Mouse (Mus musculus): Measurements from ENCODE around the gene Bicra.

- TF ChIP-seq CTCF (IDR thresholded peaks at IDR 0.05; ENCODE audit: low read depth, low read length) (no peak), TAL1 (conservative IDR thresholded peaks at IDR 0.05; ENCODE audit: low read depth, low read length) (no peak), POLR2AphosphoS5 (IDR thresholded peaks at IDR 0.05; ENCODE audit: insufficient replicate concordance, low read depth, low read length) (no peak)
Measured at GRCm38 (mm10) chr7:16080581-16080980, 32.9 kb upstream of the Bicra start.
